Mouse (Mus musculus) Muller cell, postnatal 12 days (primary cell): ENCODE data around the gene P4htm.

Experiments used
- DNase-seq: peaks from one replicate; pipeline ENCODE4 v3.0.0-alpha.2; 2015; ENCODE audit errors: inconsistent ontology term

The P4htm gene

GRCm38 (mm10) chr9:108546875-108547274, 50.6 kb downstream of the P4htm start:
- DNase-seq: no peak

- no peak for DNase-seq
Measured at GRCm38 (mm10) chr9:108545986-108546385, 51.5 kb downstream of the P4htm start.

- DNase-seq: no peak
Measured at GRCm38 (mm10) chr9:108540846-108541245, 56.6 kb downstream of the P4htm start.

GRCm38 (mm10) chr9:108531496-108531895, 66.0 kb downstream of the P4htm start:
- no peak for DNase-seq

- no peak for DNase-seq
Measured at GRCm38 (mm10) chr9:108530954-108531353, 66.5 kb downstream of the P4htm start.
